26 mouse cellular contexts compared by ENCODE assay signal in genomic region chr15:6668793-6669437, GRCm38 (mm10). TPM values are rescaled to one million over a fixed set of nuclear protein-coding genes. Genes with fewer than 3 reads are reported as not detected.
DNase-seq lines count a peak whose midpoint lies in the region; ATAC-seq and TF ChIP-seq lines count a peak whose summit lies in the region.
"Had no signal": no experiment of that assay in that cellular context is flagged by ENCODE, and none has a peak within 500 bp of the region (broad histone marks: within the 10 kb centered on the region; RNA-seq: fewer than 3 reads in every experiment).

No protein-coding gene starts in this region.

- TF ChIP-seq CTCF in midbrain, postnatal 0 days (IDR thresholded peaks at IDR 0.05) = no peak

- H3K4me1 ChIP-seq in midbrain, embryonic 10.5 days = peaks cover 5% of the 10 kb centered on the region; the same call in 1 of the 2 replicates
- no peaks in the 10 kb centered on the region for H3K4me1 ChIP-seq in midbrain, postnatal 0 days (ENCODE audit: insufficient read depth, low read length)
- H3K4me1 ChIP-seq: hindbrain, embryonic 13.5 days; limb, embryonic 12.5 days; midbrain, embryonic 13.5 days had no signal

- no peak overlapping the region for H3K27ac ChIP-seq in midbrain, embryonic 10.5 days (replicated peaks)
- H3K27ac ChIP-seq in midbrain, postnatal 0 days (ENCODE audit: low read depth, low read length) = no peak overlapping the region
- H3K27ac ChIP-seq: embryonic facial prominence, embryonic 12.5 days; hindbrain, embryonic 13.5 days; limb, embryonic 12.5 days; liver, embryonic 14.5 days; midbrain, embryonic 13.5 days had no signal

- H3K36me3 ChIP-seq in midbrain, embryonic 10.5 days = no peaks in the 10 kb centered on the region
- H3K36me3 ChIP-seq in midbrain, postnatal 0 days (ENCODE audit: insufficient read depth, low read length) = no peaks in the 10 kb centered on the region
- H3K36me3 ChIP-seq: embryonic facial prominence, embryonic 12.5 days; hindbrain, embryonic 13.5 days; limb, embryonic 12.5 days; midbrain, embryonic 13.5 days had no signal

- H3K4me2 ChIP-seq in midbrain, postnatal 0 days (ENCODE audit: low read depth, low read length, poor library complexity, severe bottlenecking) = no peak overlapping the region
- H3K4me2 ChIP-seq: embryonic facial prominence, embryonic 12.5 days; heart, embryonic 11.5 days; hindbrain, embryonic 13.5 days; limb, embryonic 12.5 days; lung, embryonic 14.5 days; midbrain, embryonic 13.5 days had no signal

- ATAC-seq in midbrain, postnatal 0 days (ENCODE audit: low FRiP score) = no peak
- ATAC-seq: forebrain, embryonic 14.5 days; intestine, postnatal 0 days; midbrain, embryonic 13.5 days had no signal

- WGBS in midbrain, embryonic 10.5 days = 32% methylated on average over 14 of the region's 14 CpGs
- 45% methylated on average over 14 of the region's 14 CpGs for WGBS in midbrain, postnatal 0 days

- peak; percentile 31 for DNase-seq in midbrain, embryonic 10.5 days (ENCODE audit: low spot score)
- no peak for DNase-seq in midbrain, postnatal 0 days (ENCODE audit: low spot score)
- DNase-seq in MEL-GATA-1-ER (ENCODE audit: extremely low read depth, low read depth) (peak; percentile 6), ZHBTc4 (ENCODE audit: low read depth, low spot score) (peak; percentile 26)
- peak; percentile 19 for DNase-seq in mesoderm, embryonic 11.5 days (ENCODE audit: low read depth, low spot score)
- DNase-seq in lung, postnatal 10 days = no peak
- no peak for DNase-seq in right cerebral cortex, postnatal 25 days
- DNase-seq: adrenal gland, postnatal 10 days; B cell, adult 2 months; cerebellum, adult 11 months; cerebellum, adult 9-10 months; gastrocnemius, postnatal 14 days; heart, postnatal 36 days; kidney, postnatal 14 days; lung, embryonic 14.5 days; thymus, adult 2 months; thymus, postnatal 36 days had no signal

- H3K27me3 ChIP-seq in midbrain, embryonic 10.5 days (ENCODE audit: low read depth, poor library complexity, severe bottlenecking) = no peaks in the 10 kb centered on the region
- H3K27me3 ChIP-seq in midbrain, postnatal 0 days (ENCODE audit: insufficient read depth, low read length) = no peaks in the 10 kb centered on the region
- H3K27me3 ChIP-seq: embryonic facial prominence, embryonic 12.5 days; hindbrain, embryonic 13.5 days; limb, embryonic 12.5 days; midbrain, embryonic 13.5 days had no signal

- no peak overlapping the region for H3K9ac ChIP-seq in midbrain, postnatal 0 days (replicated peaks; ENCODE audit: low read length, poor library complexity, severe bottlenecking)
- H3K9ac ChIP-seq: embryonic facial prominence, embryonic 12.5 days; hindbrain, embryonic 13.5 days; limb, embryonic 12.5 days; liver, embryonic 14.5 days; lung, embryonic 14.5 days; midbrain, embryonic 13.5 days had no signal

- H3K9me3 ChIP-seq in midbrain, embryonic 10.5 days (replicated peaks) = no peaks in the 10 kb centered on the region
- H3K9me3 ChIP-seq in midbrain, postnatal 0 days (ENCODE audit: low read length) = no peaks in the 10 kb centered on the region
- H3K9me3 ChIP-seq: embryonic facial prominence, embryonic 12.5 days; G1E; hindbrain, embryonic 13.5 days; limb, embryonic 12.5 days; midbrain, embryonic 13.5 days had no signal

- no peak overlapping the region for H3K4me3 ChIP-seq in midbrain, embryonic 10.5 days
- no peak overlapping the region for H3K4me3 ChIP-seq in midbrain, postnatal 0 days (ENCODE audit: low read depth, low read length)
- H3K4me3 ChIP-seq: embryonic facial prominence, embryonic 12.5 days; hindbrain, embryonic 13.5 days; limb, embryonic 12.5 days; midbrain, embryonic 13.5 days had no signal

RNA-seq across cellular contexts. Expression of gene Rictor, which starts 39.3 kb away (rescaled TPM):
- polyA plus RNA-seq in midbrain, embryonic 10.5 days (2016; fragmentation: Nextera tagmentation; extraction: Ambion mirVana) = 37.9 and 41.9 TPM in 2 replicates
- total RNA-seq in midbrain, postnatal 0 days (2014; rRNA removed) = 32.1 and 41.5 TPM in 2 replicates
- 30.2 and 36.8 TPM in 2 replicates for polyA plus RNA-seq in midbrain, postnatal 0 days (2015; fragmentation: Nextera tagmentation; extraction: Ambion mirVana)

Comparison
In these comparisons a context has a peak if more than half of its experiments do, and no peak if none do; other contexts are left out.
1. DNase-seq: peak in midbrain, embryonic 10.5 days (single experiment), MEL-GATA-1-ER (single experiment), ZHBTc4 (single experiment) and mesoderm, embryonic 11.5 days (single experiment); none in midbrain, postnatal 0 days (single experiment), lung, postnatal 10 days (single experiment) and right cerebral cortex, postnatal 25 days (single experiment).